Mouse (Mus musculus): ENCODE results near the gene Myof.

Myof gene

DNA sequence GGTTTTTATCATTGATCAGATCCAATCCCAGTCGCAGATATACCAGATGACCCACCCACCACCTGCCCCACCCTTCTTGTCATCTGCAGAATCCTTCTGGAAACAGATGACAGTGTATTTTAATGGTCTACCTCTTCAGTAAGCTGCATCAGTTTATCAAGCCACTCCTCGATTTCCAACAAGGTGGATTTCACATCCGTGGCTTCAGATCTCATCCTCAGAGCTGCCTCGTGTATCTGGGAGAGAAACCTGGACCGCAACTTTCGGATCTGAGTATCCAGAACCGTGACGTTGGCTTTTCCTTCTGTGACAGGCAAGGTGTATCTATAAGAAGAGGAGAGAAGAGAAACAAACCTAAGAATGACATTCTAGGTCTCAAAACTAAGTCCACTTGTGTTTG lies 89.1 kb downstream of the Myof start:
- DNase-seq (ENCODE audit: low read depth, low spot score) = no peak

DNA sequence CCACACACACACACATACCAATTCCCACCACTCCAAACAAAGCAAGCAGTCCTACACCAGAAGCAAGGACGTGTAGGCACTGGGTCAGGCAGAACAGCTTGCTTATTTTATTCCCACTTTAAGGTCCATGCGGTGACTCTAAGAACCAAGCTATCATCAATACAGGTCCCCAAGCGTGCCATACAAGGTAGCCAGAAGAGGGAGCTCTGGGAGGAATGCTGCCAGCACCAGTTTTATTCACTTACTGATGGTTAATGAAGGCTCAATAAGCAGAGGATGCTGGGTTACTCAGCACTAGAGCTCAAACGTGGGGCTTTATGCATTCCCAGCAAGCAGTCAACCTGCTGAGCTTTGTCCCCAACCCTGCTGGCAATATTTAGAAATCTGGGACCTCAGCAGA lies 96.7 kb downstream of the Myof start:
- DNase-seq (ENCODE audit: low read depth, low spot score) = no peak

DNA sequence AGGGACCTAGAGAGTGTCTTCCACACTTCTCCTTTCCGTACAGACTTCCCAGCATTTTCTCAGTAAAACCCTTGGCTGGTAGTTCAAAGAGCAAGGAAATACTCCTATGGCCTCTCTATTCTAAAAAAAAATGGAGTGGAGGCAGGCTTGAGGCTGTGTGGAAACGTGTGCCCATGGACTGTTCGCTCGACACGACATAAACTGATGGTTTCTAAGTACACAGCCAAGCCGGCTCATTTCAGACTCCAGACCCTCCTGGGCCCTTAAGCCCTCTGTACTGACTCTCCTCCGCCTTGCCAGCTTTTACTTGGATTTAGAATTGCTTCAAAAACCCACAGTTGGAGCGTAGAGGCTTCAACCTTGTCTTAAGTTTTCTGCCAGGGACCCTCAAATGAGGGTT lies 97.3 kb downstream of the Myof start:
- DNase-seq (ENCODE audit: low read depth, low spot score) = no peak

DNA sequence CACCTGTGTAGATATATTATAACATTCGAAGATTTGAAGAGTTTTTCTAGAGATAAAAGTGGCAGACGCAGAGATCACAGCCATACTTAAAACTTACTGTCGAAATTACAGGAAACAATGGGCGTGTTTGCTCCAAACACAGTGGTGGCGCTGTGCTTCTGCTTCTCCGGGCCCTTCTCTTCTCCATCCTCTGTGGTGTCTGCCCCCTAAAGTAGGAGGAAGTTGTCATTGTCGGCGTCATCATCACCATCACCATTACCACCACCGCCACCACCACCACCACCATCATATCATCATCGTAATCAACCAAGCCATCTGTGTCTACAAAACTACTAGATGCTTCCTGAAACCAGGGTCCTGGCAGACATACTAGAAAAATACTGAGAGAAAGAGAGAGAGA lies 104.2 kb downstream of the Myof start:
- no peak for DNase-seq (ENCODE audit: low read depth, low spot score)

DNA sequence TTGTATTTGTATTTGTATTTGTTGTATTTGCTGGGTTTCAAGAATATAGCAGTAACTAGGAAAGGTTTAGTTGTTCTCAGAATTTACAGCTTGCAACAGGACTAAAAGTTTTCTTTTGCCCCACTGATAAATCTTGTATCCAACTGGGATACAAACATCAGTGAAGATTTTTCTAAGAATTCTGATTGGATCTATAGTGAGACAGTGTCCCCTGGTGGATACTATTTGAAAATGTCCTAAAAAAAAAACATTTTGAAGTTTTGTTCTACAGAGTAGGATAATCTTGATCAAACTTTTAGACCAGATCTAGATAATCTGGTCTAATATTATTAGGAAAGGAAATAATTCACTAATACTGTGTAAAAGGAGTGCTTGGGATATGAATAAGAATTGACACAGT lies 106.3 kb downstream of the Myof start:
- no peak for DNase-seq (ENCODE audit: low read depth, low spot score)

DNA sequence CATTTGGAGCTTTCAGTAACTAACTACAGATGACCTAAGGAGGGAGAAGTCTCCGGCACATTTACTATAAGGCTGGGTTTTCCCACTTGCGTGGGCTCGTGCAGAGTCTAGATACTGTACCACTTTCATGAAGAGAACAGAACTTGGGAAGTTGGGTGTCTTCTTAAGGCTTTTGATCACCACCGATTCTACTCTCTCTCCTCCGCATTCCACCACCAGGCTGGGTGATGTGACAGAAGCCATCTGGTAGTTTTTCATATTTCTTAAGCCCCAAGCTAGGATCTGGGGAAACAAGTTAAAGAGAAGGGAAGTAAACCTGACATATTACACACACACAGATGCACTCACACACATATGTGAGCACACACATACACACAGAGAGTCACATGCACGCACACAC lies 108.7 kb downstream of the Myof start:
- DNase-seq (ENCODE audit: low read depth, low spot score) = no peak

DNA sequence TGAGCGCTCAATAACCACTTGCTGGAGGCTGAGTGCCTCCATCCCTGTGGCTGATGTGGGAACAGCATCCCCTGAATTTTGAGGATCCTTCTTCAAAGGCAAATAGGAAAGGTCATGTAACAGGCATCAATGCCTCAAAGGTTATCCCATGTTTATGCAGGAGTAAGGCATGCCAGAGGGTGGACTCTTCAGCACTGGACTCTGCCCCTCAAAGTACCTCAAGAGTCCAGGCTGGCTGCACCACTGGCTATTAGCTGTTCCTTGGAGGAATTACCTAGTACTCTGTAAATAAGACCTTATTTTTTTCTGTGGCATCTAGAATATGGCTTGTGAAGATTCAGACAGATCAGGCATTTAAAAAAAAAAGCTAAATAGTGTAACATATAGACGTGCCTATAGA lies 111.2 kb downstream of the Myof start:
- no peak for DNase-seq (ENCODE audit: low read depth, low spot score)

DNA sequence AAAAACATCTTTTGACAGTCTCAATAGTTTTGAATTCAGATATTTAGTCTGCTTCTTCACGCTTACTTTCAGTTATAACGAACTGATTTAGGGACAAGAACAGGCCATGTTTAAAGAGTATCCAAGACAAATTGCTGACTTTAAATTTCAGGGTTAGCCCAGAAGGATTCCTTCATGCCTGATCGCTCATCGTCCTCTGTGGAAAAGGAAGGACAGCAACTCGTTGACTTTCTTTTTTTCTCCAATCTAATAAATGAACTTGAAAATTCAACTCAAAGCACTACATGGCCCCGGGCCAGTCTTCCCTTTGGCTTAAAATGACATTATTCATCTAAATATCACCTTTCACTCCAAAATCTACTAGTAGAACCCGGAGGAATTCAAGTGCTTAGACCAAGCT lies 115.5 kb downstream of the Myof start:
- no peak for DNase-seq (ENCODE audit: low read depth, low spot score)

DNA sequence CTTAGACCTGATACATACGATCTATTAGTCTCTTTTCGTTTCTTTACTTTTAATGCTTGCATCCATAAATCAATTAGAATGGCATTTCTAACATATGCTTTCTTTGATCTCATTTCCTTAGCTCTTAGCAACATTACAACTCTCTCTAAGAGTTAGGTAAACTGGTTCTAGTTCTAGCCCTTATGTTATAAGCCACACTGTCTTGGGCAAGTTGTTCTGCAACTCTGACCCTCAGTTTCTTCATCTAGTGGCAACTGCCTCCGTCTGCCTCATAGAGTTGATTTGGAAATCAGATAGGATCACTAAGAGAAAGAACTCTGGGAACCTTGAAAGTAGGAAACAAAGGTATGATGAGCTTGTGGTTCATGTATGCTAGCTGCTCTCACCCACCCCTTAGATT lies 118.1 kb downstream of the Myof start:
- DNase-seq (ENCODE audit: low read depth, low spot score) = no peak

DNA sequence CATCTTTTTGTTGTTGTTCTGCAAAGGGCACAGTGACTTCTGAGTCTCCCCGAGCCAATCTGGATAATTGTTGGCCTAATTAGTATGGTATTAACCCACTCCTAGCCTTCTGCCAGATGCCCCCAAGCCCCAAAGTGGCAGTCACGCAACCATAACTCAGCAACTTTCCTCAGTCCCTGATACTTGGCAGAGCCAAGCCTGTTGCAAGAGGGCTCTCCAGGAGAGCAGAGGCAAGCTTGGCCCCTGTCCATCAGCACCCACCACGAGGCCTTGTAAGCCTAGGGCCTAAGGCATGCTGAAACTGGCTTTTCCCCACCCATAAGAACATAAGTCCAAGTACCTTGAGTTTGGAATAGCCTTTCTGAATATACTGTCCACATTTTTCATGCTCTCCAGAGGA lies 119.1 kb downstream of the Myof start:
- DNase-seq (ENCODE audit: low read depth, low spot score) = no peak

DNA sequence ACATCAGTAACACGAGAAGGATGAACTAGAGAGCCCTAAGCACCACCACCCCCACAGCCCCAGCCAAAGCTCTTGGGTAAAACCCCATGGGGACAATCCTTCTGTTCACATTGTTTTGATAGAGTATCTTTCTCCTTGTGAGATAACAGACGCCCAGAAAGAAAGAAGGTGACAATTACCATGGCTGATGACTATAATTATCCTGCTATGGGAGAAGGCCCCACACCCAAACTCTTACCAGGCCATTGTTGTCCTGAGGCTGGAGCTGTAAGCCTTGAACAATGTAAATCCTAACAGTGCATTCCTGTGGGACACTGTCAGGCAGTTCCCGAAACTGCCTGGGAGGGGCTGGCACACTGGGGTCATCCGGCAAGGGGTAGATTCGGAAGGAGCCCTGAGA lies 122.3 kb downstream of the Myof start:
- peak; percentile 39 for DNase-seq (ENCODE audit: low read depth, low spot score)

DNA sequence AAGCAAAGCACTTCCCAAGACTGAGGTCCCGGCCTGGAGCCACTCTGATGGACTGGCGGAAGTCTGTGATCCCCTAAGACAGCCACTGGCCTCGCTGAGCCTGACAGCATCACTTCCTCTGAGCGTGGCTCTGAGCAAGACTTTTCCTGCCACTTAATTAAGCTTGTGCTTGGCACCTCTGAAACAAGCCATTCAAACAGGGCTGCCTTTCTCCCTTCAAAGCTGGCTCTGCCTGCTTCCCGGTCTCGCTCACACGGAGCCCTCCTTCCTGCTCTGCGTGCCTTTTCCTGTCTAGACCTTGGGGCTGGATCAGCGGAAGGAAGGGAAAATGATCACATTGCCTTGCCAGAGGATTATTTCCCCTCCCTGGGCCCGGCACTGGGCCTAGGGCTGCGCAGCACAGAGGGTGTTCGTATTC lies 124.9 kb downstream of the Myof start:
- no peak for DNase-seq (ENCODE audit: low read depth, low spot score)

DNA sequence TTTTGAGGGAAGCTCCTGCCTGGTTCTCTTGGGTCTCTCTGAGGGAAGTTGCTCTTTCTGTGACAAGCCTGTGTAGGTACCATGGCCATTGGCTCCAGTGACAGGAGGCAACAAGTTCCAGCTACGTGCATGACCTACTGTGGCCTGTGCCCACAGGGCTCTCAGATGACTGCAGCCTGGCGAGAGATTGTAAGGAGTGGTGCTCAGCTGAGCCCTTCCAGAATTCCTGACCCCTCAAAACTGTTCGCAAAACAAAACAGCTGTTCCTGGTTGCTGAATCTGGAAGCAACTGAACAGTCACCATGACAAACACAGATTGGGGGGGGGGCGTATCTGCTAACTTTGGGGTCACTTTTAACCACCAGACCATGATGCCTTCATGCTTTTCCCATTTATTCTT lies 129.1 kb downstream of the Myof start:
- no peak for DNase-seq (ENCODE audit: low read depth, low spot score)

DNA sequence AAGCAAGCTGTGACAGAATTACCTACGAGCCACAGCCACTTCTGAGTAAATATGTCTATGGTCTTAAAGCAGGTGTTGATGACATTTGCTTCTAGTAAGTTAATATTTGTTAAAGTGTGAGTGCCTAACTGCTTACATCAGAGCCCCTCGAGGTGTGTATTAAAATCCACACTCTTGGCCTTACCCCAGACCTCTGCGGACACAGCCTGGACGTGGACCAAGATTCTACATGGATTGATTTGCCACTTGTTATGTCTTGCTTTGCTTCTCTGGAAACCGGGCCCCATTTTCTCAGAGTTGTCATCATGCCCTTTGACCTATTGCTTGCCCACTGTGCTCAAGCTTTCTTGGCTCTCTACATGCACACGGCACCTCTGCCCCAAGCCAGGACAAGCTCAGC lies 130.9 kb downstream of the Myof start:
- no peak for DNase-seq (ENCODE audit: low read depth, low spot score)

DNA sequence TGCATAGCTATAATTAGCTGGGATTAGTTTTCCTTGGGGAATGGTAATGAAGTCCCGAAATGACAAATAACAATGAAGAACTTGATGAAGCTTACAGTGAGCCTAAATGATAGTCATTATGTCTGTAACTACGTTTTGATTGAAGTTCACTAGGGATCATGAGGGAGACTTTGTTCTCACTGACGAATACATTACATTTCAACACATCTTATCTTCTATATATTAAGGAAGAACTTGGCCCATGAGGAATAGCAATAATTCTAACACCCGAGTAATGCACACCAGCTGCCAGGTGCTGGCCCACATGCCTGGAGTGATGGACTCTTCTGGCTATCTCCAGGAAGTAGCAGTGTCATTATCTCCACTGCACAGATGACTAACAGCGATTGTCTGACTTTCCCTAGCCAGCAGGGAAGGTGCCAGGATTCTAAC lies 133.5 kb downstream of the Myof start:
- DNase-seq (ENCODE audit: low read depth, low spot score) = no peak

DNA sequence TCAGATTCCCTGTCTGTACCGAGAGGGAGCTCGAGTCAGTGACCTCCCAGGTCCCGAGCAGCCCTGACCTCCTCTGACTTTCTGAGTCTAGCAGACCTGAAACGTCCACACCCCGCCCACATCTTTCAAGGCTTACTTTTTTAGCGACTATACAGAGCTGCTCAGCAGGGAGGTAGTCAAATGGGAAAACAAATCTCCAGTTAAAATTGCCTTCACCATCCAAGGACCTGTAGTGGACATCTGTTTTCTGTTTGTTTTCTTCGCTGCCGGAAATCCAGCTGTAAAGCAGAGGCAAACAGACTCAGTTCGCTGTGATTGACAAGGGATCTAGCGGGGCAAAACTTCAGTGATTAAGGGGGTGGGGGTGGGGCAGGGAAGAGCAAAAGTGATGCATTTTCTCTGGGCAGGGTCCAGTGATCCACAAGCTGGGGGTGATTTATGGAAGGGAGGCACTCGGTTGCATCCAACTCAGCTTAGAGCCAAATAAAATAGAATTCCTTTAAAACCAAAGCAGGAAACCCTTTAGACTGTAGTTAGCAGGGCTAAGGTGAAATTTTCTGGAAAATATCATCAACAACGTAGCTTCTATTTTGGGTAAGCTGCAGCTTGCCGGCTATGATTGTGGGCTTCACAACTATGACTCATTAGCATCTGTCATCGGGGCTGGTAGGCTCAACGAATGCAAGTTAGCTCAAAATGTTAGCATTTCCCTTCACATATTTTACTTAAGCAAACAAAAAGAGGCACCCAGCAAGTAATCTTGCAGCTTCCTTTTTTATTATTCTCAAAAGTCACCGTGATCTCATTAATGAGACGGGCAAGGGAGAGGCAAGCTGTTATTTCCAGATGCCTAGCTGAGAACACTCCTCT lies 135.7 kb downstream of the Myof start:
- DNase-seq (ENCODE audit: low read depth, low spot score) = no peak

DNA sequence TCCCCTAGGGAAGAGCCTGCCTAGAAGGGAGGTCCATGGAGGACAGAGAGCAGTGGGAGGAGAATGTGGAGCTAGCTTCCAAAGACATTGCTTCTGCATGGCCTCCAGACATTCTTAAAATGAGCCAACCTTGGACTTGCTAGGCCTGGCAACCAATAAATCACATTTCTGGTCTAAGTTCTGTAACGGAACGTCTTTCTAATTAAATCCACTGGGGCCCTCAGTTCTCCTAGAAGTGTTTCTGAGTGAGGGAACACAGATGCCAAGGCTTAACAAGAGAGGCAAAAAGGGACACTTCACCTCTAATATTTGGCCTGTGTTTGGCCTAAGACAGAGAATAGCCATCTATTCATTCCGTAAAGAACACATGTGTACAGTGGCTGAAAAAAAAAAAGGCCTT lies 136.5 kb downstream of the Myof start:
- no peak for DNase-seq (ENCODE audit: low read depth, low spot score)

DNA sequence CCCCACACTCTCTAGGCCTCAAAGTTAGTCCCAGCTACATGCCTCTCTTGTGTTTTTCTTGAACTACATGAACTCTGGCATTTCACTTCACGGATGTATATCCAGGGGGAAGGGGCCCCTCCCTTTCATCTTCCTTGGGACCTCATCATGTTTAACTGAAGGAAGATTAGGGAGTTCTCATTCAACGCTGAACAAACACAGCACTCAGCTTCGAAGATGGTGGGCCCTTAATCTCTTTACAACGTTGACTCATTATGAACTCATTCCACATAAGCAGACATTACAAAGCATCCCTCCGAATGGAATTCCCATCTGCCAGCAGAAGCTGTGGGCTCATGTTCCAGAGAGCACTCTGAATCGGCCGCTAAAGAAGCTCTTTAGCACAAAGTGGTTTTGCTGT lies 147.3 kb downstream of the Myof start:
- DNase-seq (ENCODE audit: low read depth, low spot score) = no peak

DNA sequence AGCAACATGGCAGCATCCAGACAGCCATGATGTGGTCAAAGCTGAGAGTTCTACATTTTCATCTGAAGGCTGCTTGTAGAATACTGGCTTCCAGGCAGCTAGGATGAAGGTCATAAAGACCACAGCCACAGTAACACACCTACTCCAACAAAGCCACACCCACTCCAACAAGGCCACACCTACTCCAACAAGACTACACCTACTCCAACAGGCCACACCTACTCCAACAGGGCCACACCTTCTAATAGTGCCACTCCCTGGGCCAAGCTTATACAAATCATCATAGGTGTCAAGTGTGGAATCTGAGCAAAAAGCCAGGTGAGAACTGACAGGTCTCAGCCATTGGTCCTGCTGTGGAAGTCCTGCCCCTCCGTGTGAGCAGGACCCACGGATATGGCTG lies 152.4 kb downstream of the Myof start:
- no peak for DNase-seq (ENCODE audit: low read depth, low spot score)

DNA sequence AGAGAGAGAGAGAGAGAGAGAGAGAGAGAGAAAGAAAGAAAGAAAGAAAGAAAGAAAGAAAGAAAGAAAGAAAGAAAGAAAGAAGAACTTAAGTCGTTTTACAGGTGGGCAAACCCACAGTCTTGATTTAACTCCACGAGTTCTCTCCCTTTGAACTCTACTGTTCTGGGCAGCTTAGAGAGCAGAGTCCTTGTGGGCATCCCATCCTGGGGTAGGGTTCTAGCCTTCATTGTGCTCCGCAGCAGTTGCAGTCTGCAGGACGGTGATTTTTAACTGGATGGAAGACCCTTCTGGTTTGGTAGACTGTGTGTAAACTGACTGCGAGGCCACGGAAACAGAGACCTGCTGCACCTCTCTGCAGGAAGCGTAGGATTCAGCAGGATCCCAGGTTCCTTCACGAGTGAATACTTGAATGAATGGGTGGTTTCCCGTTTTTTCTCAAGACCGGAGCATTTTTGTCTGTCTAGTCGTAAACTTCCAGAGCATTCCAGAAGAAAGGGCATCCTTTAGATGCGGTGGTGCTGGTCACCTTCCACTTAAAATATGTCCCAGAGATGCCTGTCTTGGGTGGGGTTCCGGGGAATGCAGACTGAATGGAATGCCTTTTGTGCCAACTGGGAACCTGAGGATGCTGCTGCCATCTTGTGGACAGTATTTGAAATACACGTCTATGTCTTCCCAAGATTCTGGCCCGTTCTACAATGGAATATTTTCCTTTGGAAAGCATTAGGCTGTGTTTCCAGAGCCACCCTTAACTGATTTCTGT lies 156.8 kb downstream of the Myof start:
- peak; percentile 57 for DNase-seq (ENCODE audit: low read depth, low spot score)

DNA sequence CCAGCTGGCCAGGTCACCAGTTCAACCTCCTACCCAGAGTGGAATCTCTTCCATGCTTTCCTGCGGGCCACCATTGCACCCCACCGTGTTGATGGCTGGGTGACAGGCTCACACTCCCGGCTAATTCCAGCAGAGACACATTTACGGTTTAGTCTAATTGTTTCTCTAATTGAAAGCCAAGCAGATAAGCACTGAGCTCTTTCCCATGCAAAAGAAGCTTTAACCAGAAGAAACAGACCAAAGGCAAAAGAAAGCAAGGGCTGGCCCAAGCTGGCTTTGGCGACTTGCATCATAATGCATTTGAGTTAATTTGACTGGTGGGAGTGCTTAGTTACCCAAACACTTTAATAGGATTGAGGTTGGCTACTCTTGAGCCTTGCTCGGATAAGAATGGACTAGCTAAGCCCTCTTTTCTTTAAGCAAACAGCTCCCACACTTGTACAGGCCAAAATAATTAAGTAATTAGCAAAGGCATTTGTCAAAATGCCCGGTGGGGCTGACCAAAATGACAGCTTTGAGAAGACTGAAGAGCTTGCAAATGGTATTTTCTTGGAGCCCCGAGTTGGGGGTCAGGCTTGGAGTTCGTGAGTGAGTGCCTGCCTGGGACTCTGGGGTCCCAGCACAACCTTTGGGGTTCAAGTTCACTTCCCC lies 161.8 kb downstream of the Myof start:
- DNase-seq (ENCODE audit: low read depth, low spot score) = no peak

DNA sequence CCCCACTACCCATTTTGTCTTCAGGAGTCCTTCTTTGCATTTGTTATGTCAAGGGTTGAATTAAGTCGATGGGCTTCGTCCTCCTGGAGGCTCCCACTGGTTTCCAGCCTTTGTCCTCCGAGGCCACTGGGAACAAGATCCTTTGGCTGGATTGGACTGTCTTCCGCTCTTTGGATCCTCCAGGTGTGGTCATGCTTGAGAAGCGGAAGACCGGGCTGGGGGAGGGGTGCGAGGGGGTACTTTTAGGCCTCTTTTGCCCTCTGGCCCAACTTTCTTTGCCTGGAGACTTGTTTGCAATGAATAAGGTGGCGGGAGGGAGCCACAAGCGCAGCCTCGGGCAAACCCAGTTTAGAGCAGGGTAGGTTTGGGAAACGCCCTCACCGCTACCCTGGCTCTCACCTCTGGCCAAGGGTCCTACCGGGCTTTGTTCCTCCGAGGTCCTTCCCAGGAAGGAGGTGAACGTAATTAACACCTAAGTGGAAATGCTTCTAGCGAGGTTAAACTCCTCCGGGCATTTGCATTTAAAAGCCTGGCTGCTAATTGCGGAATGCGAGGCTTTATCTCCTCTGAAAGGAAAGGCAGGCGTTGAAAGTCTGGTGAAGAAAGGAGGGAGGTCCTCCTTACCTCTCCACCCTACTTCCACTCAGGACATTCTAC lies 165.7 kb downstream of the Myof start:
- peak; percentile 53 for DNase-seq (ENCODE audit: low read depth, low spot score)
